Mouse (Mus musculus) lung, postnatal 25 days (tissue): ENCODE data around the gene Cdk9.

Source experiments
- DNase-seq: peaks from one replicate; pipeline ENCODE4 v3.0.0; 2022; ENCODE audit warnings: low spot score

Cdk9 gene

GRCm38 (mm10) chr2:32732695-32733094 lies 19.8 kb upstream of the Cdk9 start:
- DNase-seq: no peak

GRCm38 (mm10) chr2:32731911-32732310 lies 19.0 kb upstream of the Cdk9 start:
- no peak for DNase-seq

GRCm38 (mm10) chr2:32730854-32731253 lies 18.0 kb upstream of the Cdk9 start:
- no peak for DNase-seq

- no peak for DNase-seq
Observed at GRCm38 (mm10) chr2:32729547-32729946, 16.7 kb upstream of the Cdk9 start.

- DNase-seq: peak; percentile 52
Observed at GRCm38 (mm10) chr2:32728463-32728862, 15.6 kb upstream of the Cdk9 start.

- peak; percentile 98 for DNase-seq
Observed at GRCm38 (mm10) chr2:32727435-32727834, 14.6 kb upstream of the Cdk9 start.

GRCm38 (mm10) chr2:32724832-32725790 lies 12.2 kb upstream of the Cdk9 start:
- no peak for DNase-seq

GRCm38 (mm10) chr2:32724149-32724548 lies 11.3 kb upstream of the Cdk9 start:
- no peak for DNase-seq

GRCm38 (mm10) chr2:32722581-32722980 lies 9.7 kb upstream of the Cdk9 start:
- no peak for DNase-seq

- DNase-seq: no peak
Observed at GRCm38 (mm10) chr2:32722046-32722445, 9.2 kb upstream of the Cdk9 start.

GRCm38 (mm10) chr2:32720681-32721229 lies 7.9 kb upstream of the Cdk9 start, which contains the start of gene Sh2d3c:
Gene Sh2d3c (plus strand): TSS chr2:32721055.
- peak; percentile 44 for DNase-seq

- no peak for DNase-seq
Observed at GRCm38 (mm10) chr2:32720053-32720452, 7.2 kb upstream of the Cdk9 start.

GRCm38 (mm10) chr2:32718761-32719160 lies 5.9 kb upstream of the Cdk9 start:
- DNase-seq: no peak

GRCm38 (mm10) chr2:32714987-32715425 lies 2.1 kb upstream of the Cdk9 start:
- peak; percentile 68 for DNase-seq

GRCm38 (mm10) chr2:32714117-32714986 lies 1.5 kb upstream of the Cdk9 start:
- no peak for DNase-seq

GRCm38 (mm10) chr2:32712586-32712933 lies 316 bp downstream of the Cdk9 start:
- peak; percentile 94 for DNase-seq

- DNase-seq: peak; percentile 67
Observed at GRCm38 (mm10) chr2:32712108-32712551, 746 bp downstream of the Cdk9 start.

- DNase-seq: no peak
Observed at GRCm38 (mm10) chr2:32711301-32712056, 1.4 kb downstream of the Cdk9 start.

- DNase-seq: no peak
Observed at GRCm38 (mm10) chr2:32710425-32710824, 2.5 kb downstream of the Cdk9 start.

- no peak for DNase-seq
Observed at GRCm38 (mm10) chr2:32709521-32710137, 3.2 kb downstream of the Cdk9 start.

GRCm38 (mm10) chr2:32708643-32709042 lies 4.2 kb downstream of the Cdk9 start:
- no peak for DNase-seq
